Mouse (Mus musculus): Measurements from ENCODE around the gene Pwp2.
"Not testable (repeated sequence)": the region's sequence is repeated elsewhere in the genome, so short reads cannot be mapped to it uniquely, and the experiment has no call there.

The Pwp2 gene

GRCm38 (mm10) chr10:78221315-78221714 lies 36.4 kb upstream of the Pwp2 start:
- TF ChIP-seq POU5F1 (IDR thresholded peaks at IDR 0.05; ENCODE audit: borderline replicate concordance, low read length) (no peak), NANOG (IDR thresholded peaks at IDR 0.05; ENCODE audit: borderline replicate concordance, low read length) (no peak), CTCF (conservative IDR thresholded peaks at IDR 0.05; ENCODE audit: low read length) (no peak)
- Histone ChIP-seq H3K27me3 (ENCODE audit: insufficient read depth, low read length) (no peaks in the 10 kb centered on the region), H3K36me3 (ENCODE audit: insufficient read depth, low read length) (peaks cover 67% of the 10 kb centered on the region)

GRCm38 (mm10) chr10:78219528-78219927 lies 34.6 kb upstream of the Pwp2 start:
- Histone ChIP-seq H3K27me3 (ENCODE audit: insufficient read depth, low read length) (no peaks in the 10 kb centered on the region), H3K4me1 (replicated peaks; ENCODE audit: low read depth, low read length) (0 out of 2 replicates have a peak, but pooled peaks cover 5% of the 10 kb centered on the region), H3K9me3 (ENCODE audit: low read length) (no peaks in the 10 kb centered on the region), H3K36me3 (ENCODE audit: insufficient read depth, low read length) (peaks cover 81% of the 10 kb centered on the region), H3K4me3 (replicated peaks; ENCODE audit: low read length) (no peak overlapping the region)
- no peak for TF ChIP-seq POU5F1 (IDR thresholded peaks at IDR 0.05; ENCODE audit: borderline replicate concordance, low read length)
- TF ChIP-seq CTCF (conservative IDR thresholded peaks at IDR 0.05; ENCODE audit: low read length) = no peak
- no peak for TF ChIP-seq NANOG (IDR thresholded peaks at IDR 0.05; ENCODE audit: borderline replicate concordance, low read length)

More at GRCm38 (mm10) chr10:78221315-78221714, 36.4 kb upstream of the Pwp2 start:
- H3K9me3 ChIP-seq (ENCODE audit: low read length) = no peaks in the 10 kb centered on the region
- H3K4me1 ChIP-seq (replicated peaks; ENCODE audit: low read depth, low read length) = 0 out of 2 replicates have a peak, but pooled peaks cover 5% of the 10 kb centered on the region
- no peak overlapping the region for H3K4me3 ChIP-seq (replicated peaks; ENCODE audit: low read length)

GRCm38 (mm10) chr10:78218576-78218975 lies 33.6 kb upstream of the Pwp2 start:
- no peak overlapping the region for H3K4me3 ChIP-seq (replicated peaks; ENCODE audit: low read length)
- no peak for TF ChIP-seq POU5F1 (IDR thresholded peaks at IDR 0.05; ENCODE audit: borderline replicate concordance, low read length)
- no peak for TF ChIP-seq NANOG (IDR thresholded peaks at IDR 0.05; ENCODE audit: borderline replicate concordance, low read length)
- no peak for TF ChIP-seq CTCF (conservative IDR thresholded peaks at IDR 0.05; ENCODE audit: low read length)
- no peaks in the 10 kb centered on the region for H3K27me3 ChIP-seq (ENCODE audit: insufficient read depth, low read length)
- H3K9me3 ChIP-seq (ENCODE audit: low read length) = no peaks in the 10 kb centered on the region
- peaks cover 90% of the 10 kb centered on the region for H3K36me3 ChIP-seq (ENCODE audit: insufficient read depth, low read length)
- 0 out of 2 replicates have a peak, but pooled peaks cover 5% of the 10 kb centered on the region for H3K4me1 ChIP-seq (replicated peaks; ENCODE audit: low read depth, low read length)

GRCm38 (mm10) chr10:78216376-78217083 lies 31.6 kb upstream of the Pwp2 start:
- no peak overlapping the region for H3K4me3 ChIP-seq (replicated peaks; ENCODE audit: low read length)
- peaks cover 89% of the 10 kb centered on the region for H3K36me3 ChIP-seq (ENCODE audit: insufficient read depth, low read length)
- H3K9me3 ChIP-seq (ENCODE audit: low read length) = no peaks in the 10 kb centered on the region
- TF ChIP-seq NANOG (IDR thresholded peaks at IDR 0.05; ENCODE audit: borderline replicate concordance, low read length) (no peak), CTCF (conservative IDR thresholded peaks at IDR 0.05; ENCODE audit: low read length) (no peak), POU5F1 (IDR thresholded peaks at IDR 0.05; ENCODE audit: borderline replicate concordance, low read length) (no peak)
- 0 out of 2 replicates have a peak, but pooled peaks cover 5% of the 10 kb centered on the region for H3K4me1 ChIP-seq (replicated peaks; ENCODE audit: low read depth, low read length)
- no peaks in the 10 kb centered on the region for H3K27me3 ChIP-seq (ENCODE audit: insufficient read depth, low read length)

GRCm38 (mm10) chr10:78214371-78214770 lies 29.4 kb upstream of the Pwp2 start:
- H3K4me1 ChIP-seq (replicated peaks; ENCODE audit: low read depth, low read length) = 0 out of 2 replicates have a peak, but pooled peaks cover 7% of the 10 kb centered on the region
- TF ChIP-seq NANOG (IDR thresholded peaks at IDR 0.05; ENCODE audit: borderline replicate concordance, low read length) (no peak), POU5F1 (IDR thresholded peaks at IDR 0.05; ENCODE audit: borderline replicate concordance, low read length) (no peak), CTCF (conservative IDR thresholded peaks at IDR 0.05; ENCODE audit: low read length) (no peak)
- H3K36me3 ChIP-seq (ENCODE audit: insufficient read depth, low read length) = peaks cover 86% of the 10 kb centered on the region
- H3K4me3 ChIP-seq (replicated peaks; ENCODE audit: low read length) = no peak overlapping the region
- H3K9me3 ChIP-seq (ENCODE audit: low read length) = no peaks in the 10 kb centered on the region
- H3K27me3 ChIP-seq (ENCODE audit: insufficient read depth, low read length) = no peaks in the 10 kb centered on the region

- no peak overlapping the region for H3K4me3 ChIP-seq (replicated peaks; ENCODE audit: low read length)
Measured at GRCm38 (mm10) chr10:78211311-78211710, 26.4 kb upstream of the Pwp2 start.

GRCm38 (mm10) chr10:78201182-78201581 lies 16.2 kb upstream of the Pwp2 start:
- peaks cover 100% of the 10 kb centered on the region for H3K36me3 ChIP-seq (ENCODE audit: insufficient read depth, low read length)
- TF ChIP-seq POU5F1 (IDR thresholded peaks at IDR 0.05; ENCODE audit: borderline replicate concordance, low read length) (no peak), CTCF (conservative IDR thresholded peaks at IDR 0.05; ENCODE audit: low read length) (no peak), NANOG (IDR thresholded peaks at IDR 0.05; ENCODE audit: borderline replicate concordance, low read length) (no peak)
- no peaks in the 10 kb centered on the region for H3K9me3 ChIP-seq (ENCODE audit: low read length)
- no peak overlapping the region for H3K4me3 ChIP-seq (replicated peaks; ENCODE audit: low read length)
- no peaks in the 10 kb centered on the region for H3K4me1 ChIP-seq (replicated peaks; ENCODE audit: low read depth, low read length)
- H3K27me3 ChIP-seq (ENCODE audit: insufficient read depth, low read length) = no peaks in the 10 kb centered on the region

More at GRCm38 (mm10) chr10:78211311-78211710, 26.4 kb upstream of the Pwp2 start:
- peaks cover 88% of the 10 kb centered on the region for H3K36me3 ChIP-seq (ENCODE audit: insufficient read depth, low read length)
- TF ChIP-seq CTCF (conservative IDR thresholded peaks at IDR 0.05; ENCODE audit: low read length) (peak; percentile 54), POU5F1 (IDR thresholded peaks at IDR 0.05; ENCODE audit: borderline replicate concordance, low read length) (no peak)
- no peaks in the 10 kb centered on the region for H3K27me3 ChIP-seq (ENCODE audit: insufficient read depth, low read length)
- H3K9me3 ChIP-seq (ENCODE audit: low read length) = no peaks in the 10 kb centered on the region
- 0 out of 2 replicates have a peak, but pooled peaks cover 2% of the 10 kb centered on the region for H3K4me1 ChIP-seq (replicated peaks; ENCODE audit: low read depth, low read length)

GRCm38 (mm10) chr10:78192933-78193332 lies 8.0 kb upstream of the Pwp2 start:
- no peaks in the 10 kb centered on the region for H3K4me1 ChIP-seq (replicated peaks; ENCODE audit: low read depth, low read length)
- no peak for TF ChIP-seq NANOG (IDR thresholded peaks at IDR 0.05; ENCODE audit: borderline replicate concordance, low read length)
- TF ChIP-seq CTCF (conservative IDR thresholded peaks at IDR 0.05; ENCODE audit: low read length) = no peak
- TF ChIP-seq POU5F1 (IDR thresholded peaks at IDR 0.05; ENCODE audit: borderline replicate concordance, low read length) = no peak
- no peaks in the 10 kb centered on the region for H3K27me3 ChIP-seq (ENCODE audit: insufficient read depth, low read length)
- H3K9me3 ChIP-seq (ENCODE audit: low read length) = no peaks in the 10 kb centered on the region
- no peak overlapping the region for H3K4me3 ChIP-seq (replicated peaks; ENCODE audit: low read length)
- peaks cover 100% of the 10 kb centered on the region for H3K36me3 ChIP-seq (ENCODE audit: insufficient read depth, low read length)

GRCm38 (mm10) chr10:78186076-78186475 lies 1.1 kb upstream of the Pwp2 start:
- H3K36me3 ChIP-seq (ENCODE audit: insufficient read depth, low read length) = peaks cover 70% of the 10 kb centered on the region
- H3K27me3 ChIP-seq (ENCODE audit: insufficient read depth, low read length); H3K4me3 ChIP-seq (replicated peaks; ENCODE audit: low read length); H3K9me3 ChIP-seq (ENCODE audit: low read length): not testable (repeated sequence)
- H3K4me1 ChIP-seq (replicated peaks; ENCODE audit: low read depth, low read length) = peaks cover 26% of the 10 kb centered on the region

All from E14TG2a.4 (cell line).